Mouse (Mus musculus): ENCODE results near the gene Arl13b.

- TF ChIP-seq CTCF (conservative IDR thresholded peaks at IDR 0.05; ENCODE audit: low read length) (no peak), NANOG (IDR thresholded peaks at IDR 0.05; ENCODE audit: borderline replicate concordance, low read length) (no peak)
Observed at GRCm38 (mm10) chr16:62773462-62773861, 73.4 kb downstream of the Arl13b start.
